Mouse (Mus musculus): ENCODE results near the gene Crybg2.

- TF ChIP-seq CTCF (IDR thresholded peaks at IDR 0.05; ENCODE audit: low read depth) (no peak), EP300 (optimal IDR thresholded peaks at IDR 0.05) (no peak)
These were observed 56.4 kb downstream of the Crybg2 start for GRCm38 (mm10) chr4:134117012-134117411.

Data from stomach, postnatal 0 days (tissue).